Mouse (Mus musculus) bone marrow, adult 2 months (tissue): ENCODE data around the gene Efna5.

ENCODE experiments used
- CTCF ChIP-seq: fragments of 200-500 bp; IDR thresholded peaks from 2 replicates; pipeline ENCODE4 v1.5.1; 2011; ENCODE audit warnings: low read length, control low read depth; ENCODE audit not compliant: control insufficient read depth, insufficient read depth
- POLR2A ChIP-seq: fragments of 200-500 bp; IDR thresholded peaks from 2 replicates; pipeline ENCODE4 v1.6.1; 2011; ENCODE audit warnings: low read depth, mild to moderate bottlenecking, control low read depth, low read length, borderline replicate concordance; ENCODE audit not compliant: control insufficient read depth

DNA sequence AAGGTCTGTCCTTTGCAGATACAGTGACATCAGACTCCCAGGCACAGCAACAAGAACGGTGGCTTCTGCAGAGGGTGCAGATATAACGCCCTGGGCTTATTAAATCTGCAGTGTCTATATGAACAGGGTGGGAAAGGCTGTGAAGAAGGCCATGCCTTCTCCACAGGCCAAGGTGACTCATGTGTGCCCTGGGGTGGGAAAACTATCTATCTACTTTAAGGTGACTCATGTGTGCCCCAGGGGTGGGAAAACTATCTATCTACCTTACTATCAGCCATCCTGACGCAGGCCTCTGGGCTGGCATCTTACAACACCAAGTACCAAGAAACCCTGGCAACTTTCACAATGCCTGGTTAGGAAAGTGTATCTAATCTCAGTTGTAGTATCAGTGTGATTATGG, 124.2 kb downstream of the Efna5 start:
- TF ChIP-seq CTCF = no peak
- no peak for TF ChIP-seq POLR2A
